Mouse (Mus musculus) megakaryocyte, embryonic 14.5 days (primary cell): ENCODE data around the gene Gm960.

ENCODE experiments used
- FLI1 ChIP-seq: IDR thresholded peaks from 2 replicates; pipeline ENCODE4 v1.6.1; 2012; ENCODE audit warnings: low read length, inconsistent platforms, mixed read lengths
- GATA1 ChIP-seq: IDR thresholded peaks from 3 replicates; pipeline ENCODE4 v1.6.1; 2012; ENCODE audit warnings: mixed read lengths, low read length, inconsistent platforms, borderline replicate concordance

DNA sequence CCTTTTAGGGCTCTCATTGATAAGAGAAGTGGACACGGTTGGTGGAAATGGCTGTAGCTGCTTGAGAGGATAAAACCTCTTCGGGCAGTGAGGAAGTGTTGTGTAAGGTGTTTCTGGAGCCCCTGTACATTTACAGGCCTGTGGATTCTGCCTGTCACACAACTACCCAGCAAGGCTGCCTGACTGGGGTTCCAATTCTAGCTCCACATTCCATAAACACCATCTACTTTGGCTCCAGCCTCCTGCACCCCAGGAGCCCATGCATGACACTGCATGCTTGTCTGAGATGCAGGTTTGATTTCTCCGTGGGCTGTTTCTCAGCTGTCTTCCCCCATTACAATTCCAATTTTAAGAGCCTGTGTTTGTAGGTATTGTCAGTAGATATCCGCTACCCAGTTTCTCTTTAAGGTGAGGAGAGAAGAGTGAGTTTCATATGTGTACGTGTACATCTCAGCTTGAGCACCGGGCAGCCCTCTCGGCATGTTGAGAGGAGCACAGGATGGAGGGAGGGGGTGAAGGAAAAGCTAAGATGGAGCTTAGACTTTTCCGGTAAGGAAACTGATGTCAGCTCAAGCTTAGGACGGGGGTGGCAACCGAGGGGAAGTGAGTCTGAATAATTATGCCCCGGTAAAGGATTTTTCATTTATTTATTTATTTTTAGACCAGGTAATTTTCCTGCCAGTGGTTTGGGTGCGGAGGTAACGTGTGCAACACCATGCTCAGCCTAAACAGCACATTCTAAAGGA, 14.5 kb upstream of the Gm960 start:
- TF ChIP-seq GATA1 (no peak), FLI1 (no peak)
